Mouse (Mus musculus) layer of hippocampus, adult 2 months (tissue): ENCODE measurements around the gene Nudt3. TPM values are rescaled to one million over a fixed set of nuclear protein-coding genes. Genes with fewer than 3 reads are reported as not detected.

Experiments used
- DNase-seq, 2 experiments: peaks; one replicate each; pipeline ENCODE4 v3.0.0; 2022; ENCODE audit warnings: low spot score in 2 of 2
- H3K27ac ChIP-seq: fragments of 200-600 bp; 2 replicates; pipeline ENCODE4 v1.8.1; 2022
- H3K4me3 ChIP-seq: fragments of 200-600 bp; 2 replicates; pipeline ENCODE4 v1.8.1; 2022; ENCODE audit warnings: mild to moderate bottlenecking
- CTCF ChIP-seq: fragments of 200-600 bp; conservative IDR thresholded peaks from 2 replicates; pipeline ENCODE4 v1.8.1; 2022; ENCODE audit warnings: antibody characterized with exemption, mild to moderate bottlenecking, moderate library complexity
- total RNA-seq, 2 experiments: library from RNA; stranded (reverse); gene quantifications; 2 replicates each; pipeline ENCODE4 v1.2.3; 2021

Gene Nudt3
- total RNA-seq, 2 experiments from 2014 or later = 462 to 510 TPM

- DNase-seq = peak; percentile 78 to 92
- TF ChIP-seq CTCF = peak; percentile 100; the same call in 1 of the 2 replicates
- H3K4me3 ChIP-seq = no peak overlapping the region
- H3K27ac ChIP-seq = no peak overlapping the region
These were observed 88.6 kb downstream of the Nudt3 start for GRCm38 (mm10) chr17:27534718-27535117.

GRCm38 (mm10) chr17:27533354-27533753 is 89.9 kb downstream of the Nudt3 start:
- peak; percentile 45 for TF ChIP-seq CTCF
- DNase-seq = no peak
- H3K27ac ChIP-seq = no peak overlapping the region
- H3K4me3 ChIP-seq = no peak overlapping the region

GRCm38 (mm10) chr17:27532095-27532494 is 91.2 kb downstream of the Nudt3 start:
- no peak for TF ChIP-seq CTCF
- no peak for DNase-seq
- H3K27ac ChIP-seq = no peak overlapping the region
- H3K4me3 ChIP-seq = no peak overlapping the region

Other genes with a start within 250 kb of the Nudt3 start
- gene Grm4, start 102.1 kb downstream of the Nudt3 start, total RNA-seq = 1 to 10 TPM; 7.9 to 9.6 TPM
- gene Hmga1, start 67.0 kb downstream of the Nudt3 start, total RNA-seq = 10 to 100 TPM; 30.5 to 38.2 TPM
- 10 to 100 TPM; 61.6 to 66.1 TPM for gene AI413582, start 57.7 kb downstream of the Nudt3 start, total RNA-seq
- gene RPS10-NUDT3, start 11.7 kb upstream of the Nudt3 start, total RNA-seq = not detected
- gene Rps10, start 13.2 kb upstream of the Nudt3 start, total RNA-seq = 100 to 1,000 TPM; 495 to 504 TPM
- 100 to 1,000 TPM; 321 to 335 TPM for gene Pacsin1, start 32.0 kb upstream of the Nudt3 start, total RNA-seq
- under 1 TPM; 0.59 to 0.61 TPM for gene Spdef, start 105.5 kb upstream of the Nudt3 start, total RNA-seq
- 100 to 1,000 TPM; 192 to 197 TPM for gene D17Wsu92e, start 197.2 kb upstream of the Nudt3 start, total RNA-seq
- 10 to 100 TPM; 46.7 to 51.1 TPM for gene Snrpc, start 214.7 kb upstream of the Nudt3 start, total RNA-seq
- 10 to 100 TPM; 13.5 to 13.9 TPM for gene Uhrf1bp1, start 232.9 kb upstream of the Nudt3 start, total RNA-seq